Mouse (Mus musculus) left cerebral cortex, postnatal 36 days (tissue): ENCODE measurements around the gene Npcd. TPM values are rescaled to one million over a fixed set of nuclear protein-coding genes. Genes with fewer than 3 reads are reported as not detected.

ENCODE experiments used
- DNase-seq, 2 experiments: peaks; one replicate each; pipeline ENCODE4 v3.0.0; 2021 to 2022; ENCODE audit warnings: low spot score in 2 of 2, mixed read lengths in 1 of 2
- intact Hi-C: fragments of 180-260 bp; cut with DNase I; formaldehyde crosslinking; loops from one replicate; pipeline ENCODE4 v1.15.1; 2025
- total RNA-seq, 2 experiments: library from RNA; stranded (reverse); gene quantifications; 2 replicates each; pipeline ENCODE4 v1.2.3; 2021

The Npcd gene
- total RNA-seq, 2 experiments from 2014 or later = 17.3 to 19.1 TPM

DNA sequence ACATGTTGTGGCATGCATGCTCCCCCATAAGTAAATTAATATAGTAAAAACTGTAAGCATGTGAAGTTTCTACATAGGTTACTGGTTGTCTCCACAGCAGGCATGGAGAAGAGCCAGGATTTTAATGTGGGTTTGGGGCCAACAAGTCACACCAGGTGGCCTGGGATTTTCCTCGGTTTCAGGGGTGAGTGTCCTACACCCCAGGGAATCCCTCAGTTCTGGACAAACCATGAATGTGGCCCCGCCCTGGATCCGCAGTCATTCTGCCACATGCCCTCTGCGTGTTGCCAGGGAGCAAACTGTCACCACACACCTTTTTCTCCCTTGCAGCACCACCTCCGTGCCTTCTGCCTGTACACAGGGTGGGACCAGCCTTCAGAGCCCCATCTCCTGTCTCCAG is 25.4 kb downstream of the Npcd start:
- intact Hi-C loops = no loop called here

DNA sequence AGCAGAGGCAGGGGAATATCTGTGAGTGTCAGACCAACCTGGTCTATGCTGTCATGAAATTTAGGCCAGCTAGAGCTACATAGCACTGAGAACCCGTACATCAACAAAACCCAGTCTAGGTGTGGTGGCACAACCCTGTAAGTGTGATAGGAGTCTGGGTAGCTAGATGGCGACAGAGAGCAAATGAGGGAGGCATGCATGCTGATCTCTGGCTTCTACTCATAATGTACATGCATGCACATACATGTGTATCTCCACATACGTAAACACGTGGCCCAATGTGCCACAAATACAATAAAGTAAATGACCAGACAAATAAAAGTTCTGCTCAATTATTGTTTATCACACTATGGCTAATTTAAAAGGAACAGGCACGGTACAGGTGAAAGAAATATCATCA is 25.9 kb downstream of the Npcd start:
- DNase-seq = no peak
- intact Hi-C loops = no loop called here

More for the DNA sequence above, 25.4 kb downstream of the Npcd start:
- no peak for DNase-seq

DNA sequence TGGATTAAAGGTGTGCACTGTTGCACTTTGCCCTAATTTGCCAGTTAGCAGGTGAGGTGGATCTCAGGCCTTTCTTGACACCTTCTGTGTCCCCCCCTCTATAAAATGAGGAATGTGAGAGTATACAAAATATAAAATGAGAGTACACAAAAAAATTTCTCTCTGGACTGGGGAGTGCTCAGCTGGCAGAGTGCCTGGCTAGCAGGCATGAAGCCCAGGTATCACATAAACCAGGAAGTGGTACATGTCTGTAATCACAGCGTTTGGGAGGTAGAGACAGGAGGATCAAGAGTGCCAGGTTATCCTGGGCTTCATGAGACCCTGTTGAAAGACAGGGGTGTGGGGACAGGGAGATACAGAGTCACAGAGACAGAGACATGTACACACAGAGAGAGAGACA is 27.0 kb downstream of the Npcd start:
- intact Hi-C loops = no loop called here
- DNase-seq = no peak

DNA sequence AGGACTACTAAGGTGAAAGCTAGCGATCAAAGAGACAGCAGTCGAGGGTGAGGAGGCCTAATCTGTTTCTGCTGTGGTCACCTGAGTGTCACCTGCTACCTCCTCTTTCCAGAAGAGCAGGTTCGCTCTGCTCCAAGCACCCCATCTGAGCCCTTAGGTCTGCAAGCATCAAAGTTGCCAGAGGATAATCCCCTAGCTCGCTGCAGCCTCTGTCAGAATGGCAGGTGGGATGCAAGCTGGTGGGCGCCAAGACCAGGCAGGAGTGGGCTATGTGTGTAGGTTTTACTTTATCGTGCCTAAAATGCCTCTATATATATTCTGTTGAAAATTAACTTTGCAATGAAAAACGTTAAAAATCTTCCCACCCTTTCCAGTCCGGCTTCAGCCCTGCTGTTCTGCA is 28.8 kb downstream of the Npcd start:
- no peak for DNase-seq
- intact Hi-C loops = no loop called here

DNA sequence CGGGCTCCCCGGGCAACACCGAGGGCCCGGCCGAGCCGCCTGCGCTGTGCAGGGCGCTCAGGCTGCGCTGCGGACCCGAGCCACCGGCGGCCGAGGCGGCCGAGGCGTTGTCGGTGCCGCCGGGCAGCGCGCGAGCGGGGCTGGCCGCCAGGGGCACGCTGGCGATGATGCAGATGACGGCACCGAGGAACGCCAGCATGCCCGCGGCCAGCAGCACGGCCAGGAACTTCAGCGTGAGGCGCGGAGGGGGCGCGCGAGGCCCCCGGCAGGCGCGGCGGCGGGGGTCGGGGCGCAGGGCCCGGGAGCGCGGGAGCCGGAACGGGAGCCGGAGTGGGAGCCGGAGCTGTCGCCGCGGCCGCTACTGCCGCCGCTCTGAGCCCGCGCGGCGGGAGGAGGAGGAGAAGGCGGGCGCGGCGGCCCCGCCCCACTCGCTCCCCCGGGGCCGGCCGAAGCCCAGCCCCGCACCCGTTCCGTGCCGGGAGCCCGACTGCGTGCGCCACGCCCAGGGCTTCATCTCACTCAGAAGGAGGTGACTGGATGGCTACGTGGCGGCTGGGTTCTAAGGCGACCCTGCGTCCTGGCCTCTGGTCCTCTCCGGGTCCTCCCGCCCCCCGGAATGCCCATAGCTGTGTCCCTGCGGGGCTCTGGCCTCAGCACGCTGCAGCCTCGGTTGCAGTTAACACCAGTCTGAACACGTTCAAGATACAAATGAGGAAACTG is 29.5 kb downstream of the Npcd start, which contains the start of gene Nptxr:
TSS of gene Nptxr (minus strand) at position 415 of the 720 bp plus-strand sequence.
- intact Hi-C loops = no loop called here
- peak; percentile 74 to 86 for DNase-seq

DNA sequence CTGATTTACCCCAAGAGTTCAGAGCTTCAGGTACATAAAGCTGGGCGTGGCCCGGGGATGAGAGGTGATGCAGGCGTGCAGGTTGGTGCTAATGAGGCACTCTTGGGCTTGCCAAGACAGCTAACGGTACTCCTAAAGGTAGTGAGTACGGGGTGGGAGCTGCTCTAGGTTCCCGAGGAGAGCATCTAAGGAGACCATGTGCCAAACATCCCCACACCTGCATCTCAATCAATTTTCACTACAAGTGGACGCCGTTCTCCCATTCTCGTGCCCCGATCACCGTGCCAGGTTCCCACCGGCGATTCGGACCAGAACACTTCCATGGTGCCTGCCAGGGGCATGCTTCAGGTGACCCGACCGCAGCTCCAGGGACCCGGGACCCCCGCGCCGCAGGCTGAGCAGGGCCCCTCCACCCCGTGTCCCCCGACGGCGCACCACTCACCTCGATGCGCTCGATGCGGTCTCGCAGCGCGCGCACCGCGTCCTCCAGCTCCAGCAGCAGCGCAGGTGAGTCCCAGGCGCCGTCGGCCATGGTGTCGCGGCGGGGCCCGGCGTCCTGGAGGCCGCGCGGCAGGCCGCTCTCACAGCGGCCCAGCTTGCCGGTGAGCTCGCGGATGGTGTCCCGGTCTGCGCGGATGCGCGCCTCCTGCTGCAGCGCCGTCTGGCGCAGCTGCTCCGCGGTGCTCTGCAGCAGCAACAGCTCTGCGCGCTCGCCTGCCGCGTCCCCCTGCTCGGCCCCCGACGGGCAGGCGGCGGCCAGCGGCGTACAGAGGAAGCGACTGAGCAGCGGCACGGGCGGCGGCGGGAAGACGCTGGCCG is 30.3 kb downstream of the Npcd start:
- DNase-seq = peak in 1 of 2 experiments; percentile 68
- intact Hi-C loops = no loop called here

DNA sequence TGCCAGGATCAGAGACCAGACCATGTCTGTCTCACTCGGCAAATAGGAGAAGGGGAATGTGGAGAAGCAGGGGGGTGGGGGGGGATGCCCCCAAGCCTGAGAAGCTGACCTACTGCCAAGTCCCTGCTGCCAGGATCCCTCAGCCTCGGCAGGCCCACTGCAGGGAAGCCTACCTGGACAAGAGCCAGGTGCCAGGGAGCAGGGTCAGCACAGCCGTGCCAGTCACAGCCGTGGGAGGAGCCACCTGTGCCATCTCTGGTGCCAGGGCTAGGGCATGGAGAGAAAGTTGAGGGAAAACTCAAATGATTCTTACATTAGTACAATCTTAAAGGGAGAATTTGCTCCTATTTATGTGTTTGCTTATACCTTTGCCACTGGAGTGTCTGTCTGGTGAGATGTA is 31.7 kb downstream of the Npcd start:
- DNase-seq = no peak
- intact Hi-C loops = no loop called here

DNA sequence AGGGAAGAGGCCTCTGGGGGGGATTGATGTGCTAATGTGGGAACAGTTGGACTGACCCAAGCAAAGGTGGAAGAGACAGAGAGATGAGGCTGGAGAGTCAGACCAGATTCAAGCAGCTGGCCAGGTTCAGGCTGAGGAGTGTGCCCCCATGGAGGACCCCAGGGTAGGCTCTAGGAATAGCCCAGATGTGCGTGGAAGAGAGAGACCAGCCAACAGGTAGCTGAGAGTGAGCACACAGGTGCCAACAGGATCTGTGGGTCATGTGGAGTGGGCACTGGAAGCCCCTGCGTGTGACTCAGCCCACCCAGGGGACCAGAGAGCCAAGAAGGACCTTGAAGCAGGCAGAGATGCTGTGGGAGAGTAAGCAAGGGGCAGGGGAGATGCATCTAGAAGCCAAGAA is 32.4 kb downstream of the Npcd start:
- intact Hi-C loops = no loop called here
- no peak for DNase-seq

DNA sequence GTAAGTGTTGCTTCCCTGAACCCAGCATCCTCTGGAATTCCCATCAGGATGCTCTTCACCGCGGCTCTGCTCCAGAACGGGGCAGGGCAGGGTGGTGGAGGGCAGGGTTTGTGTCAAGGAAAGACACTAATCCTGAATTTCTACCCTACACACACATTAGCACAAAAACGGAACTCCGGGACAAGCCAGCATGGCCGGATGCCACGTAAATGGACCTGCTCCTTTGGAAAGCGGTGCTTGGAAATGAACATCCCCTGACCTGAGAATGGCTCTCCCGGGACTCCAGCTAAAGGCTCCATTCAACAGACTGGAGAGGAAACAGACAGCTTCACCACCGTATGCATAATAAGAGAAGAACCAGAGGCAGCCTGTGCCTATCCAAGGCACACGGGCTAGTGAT is 33.3 kb downstream of the Npcd start:
- intact Hi-C loops = no loop called here
- DNase-seq = no peak

DNA sequence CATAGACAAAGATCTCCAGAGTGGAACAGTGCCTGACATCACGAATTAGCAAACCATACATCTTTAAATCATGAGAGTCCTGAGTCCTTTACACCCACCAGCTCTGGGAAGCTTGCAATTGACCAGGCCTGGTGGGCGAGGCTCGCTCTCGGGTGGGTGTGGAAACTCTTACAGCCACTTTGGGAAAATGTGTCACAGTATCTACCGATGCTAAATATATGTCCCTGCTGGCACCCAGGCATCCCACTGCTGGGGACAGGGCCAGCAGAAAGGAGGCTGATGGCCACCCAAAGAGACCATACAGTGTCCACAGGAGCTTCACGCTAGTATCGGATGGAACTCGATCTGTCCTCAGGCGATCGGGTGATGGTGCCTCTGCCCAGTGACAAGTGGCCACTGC is 35.4 kb downstream of the Npcd start:
- intact Hi-C loops = no loop called here
- DNase-seq = peak in 1 of 2 experiments; percentile 67

DNA sequence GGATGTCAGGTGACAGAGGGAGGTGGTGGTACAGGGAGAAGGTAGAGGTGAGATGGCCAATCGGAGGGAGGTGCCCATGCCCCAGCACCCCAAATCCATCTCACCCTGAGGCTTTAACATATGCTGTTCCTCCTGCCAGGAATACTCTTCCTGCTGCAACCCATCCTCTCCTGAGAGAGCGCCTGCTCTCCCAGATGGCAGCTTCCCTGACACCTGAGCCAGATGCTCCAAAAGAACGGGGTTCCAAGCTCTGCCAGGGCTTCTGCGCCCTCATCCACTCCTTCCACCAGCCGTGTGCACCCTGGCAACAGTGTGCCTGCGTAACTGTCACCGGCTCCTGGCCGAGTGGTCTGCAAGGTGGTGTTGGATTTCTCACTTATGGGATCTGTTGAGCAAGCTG is 36.4 kb downstream of the Npcd start:
- no peak for DNase-seq
- intact Hi-C loops = loop anchor here (2.0 kb wide), 1 partner anchor 33 kb away; no protein-coding TSS in a partner anchor

DNA sequence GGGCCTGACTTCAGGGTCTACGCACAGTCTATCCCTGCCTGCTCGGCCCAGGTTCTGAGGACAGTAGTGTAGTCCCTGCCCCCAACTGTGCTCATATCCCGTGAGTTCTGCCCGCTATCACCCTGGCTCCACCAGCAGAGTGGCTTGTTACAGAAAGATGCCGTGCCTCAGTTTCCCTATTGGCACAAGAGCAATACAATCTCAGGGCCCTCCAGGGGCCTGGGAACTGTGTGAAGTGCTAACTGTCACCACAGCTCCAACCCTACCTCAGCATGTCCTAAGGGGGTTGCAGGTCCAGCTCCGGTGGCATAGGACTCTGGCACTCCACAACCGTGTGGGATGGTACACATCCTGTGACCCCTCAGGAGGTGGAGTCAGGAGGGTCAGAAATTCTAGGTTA is 36.9 kb downstream of the Npcd start:
- intact Hi-C loops = loop anchor here (2.0 kb wide), 1 partner anchor 32 kb away; no protein-coding TSS in a partner anchor
- DNase-seq = no peak

DNA sequence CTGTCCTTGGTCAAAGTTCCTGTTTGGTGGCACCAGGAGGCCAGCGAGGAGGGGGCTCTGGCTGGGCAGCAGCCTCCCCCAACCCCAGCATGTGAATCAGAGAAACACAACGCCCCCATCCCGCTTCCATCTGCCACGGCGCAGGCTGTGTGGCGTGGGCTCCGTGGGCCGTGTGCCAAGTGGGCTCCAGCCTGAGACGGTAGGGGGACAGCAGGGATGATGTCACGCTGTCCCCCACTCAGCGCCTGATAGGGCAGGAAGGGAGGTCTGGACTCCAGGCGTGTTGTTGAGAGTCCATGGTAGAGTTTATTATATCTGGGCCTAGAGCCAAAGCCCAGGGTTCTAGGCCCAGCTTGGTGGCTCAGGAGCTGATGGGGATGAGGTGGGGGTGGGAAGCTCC is 37.8 kb downstream of the Npcd start:
- DNase-seq = peak; percentile 79 to 80
- intact Hi-C loops = loop anchor here (2.0 kb wide), 1 partner anchor 31 kb away; no protein-coding TSS in a partner anchor

DNA sequence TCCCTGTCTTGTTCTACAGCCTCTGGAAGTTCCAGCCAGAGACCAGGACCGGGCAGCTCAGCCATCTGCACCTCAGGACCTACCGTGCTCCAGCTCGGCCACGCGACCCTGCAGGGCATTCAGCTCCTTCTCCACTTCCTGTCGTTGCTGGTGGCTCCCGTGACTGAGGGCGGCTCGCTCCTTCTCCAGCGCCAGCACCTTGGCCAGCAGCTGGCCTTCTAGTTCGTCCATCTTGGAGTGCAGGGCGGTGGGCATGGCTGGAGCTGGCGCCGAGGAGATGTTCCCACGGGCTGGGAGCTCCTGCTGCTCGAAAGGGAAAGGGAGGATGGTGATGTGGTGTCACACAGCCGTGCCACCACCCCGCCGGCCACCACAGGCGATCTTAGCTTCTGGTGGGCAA is 39.9 kb downstream of the Npcd start:
- intact Hi-C loops = no loop called here
- no peak for DNase-seq

DNA sequence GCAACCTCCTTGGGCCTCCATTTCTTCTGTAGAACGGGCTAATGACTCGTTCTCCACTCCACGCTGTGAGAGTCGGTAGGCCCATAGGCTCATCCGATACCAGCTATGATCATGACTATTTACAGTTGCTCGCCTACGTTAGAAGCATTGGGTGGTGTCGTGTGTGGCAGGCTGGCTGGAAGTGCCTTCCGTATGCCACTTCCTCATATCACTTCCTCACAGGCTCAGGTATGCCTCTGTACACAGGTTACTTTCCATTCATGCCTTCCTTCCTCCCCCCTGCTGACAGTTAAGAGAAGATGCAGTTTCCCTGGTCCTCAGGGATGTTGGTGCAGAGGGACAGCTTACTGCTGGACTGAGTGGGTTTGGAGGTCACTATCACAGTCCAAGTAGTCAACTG is 41.0 kb downstream of the Npcd start:
- no peak for DNase-seq
- intact Hi-C loops = no loop called here

DNA sequence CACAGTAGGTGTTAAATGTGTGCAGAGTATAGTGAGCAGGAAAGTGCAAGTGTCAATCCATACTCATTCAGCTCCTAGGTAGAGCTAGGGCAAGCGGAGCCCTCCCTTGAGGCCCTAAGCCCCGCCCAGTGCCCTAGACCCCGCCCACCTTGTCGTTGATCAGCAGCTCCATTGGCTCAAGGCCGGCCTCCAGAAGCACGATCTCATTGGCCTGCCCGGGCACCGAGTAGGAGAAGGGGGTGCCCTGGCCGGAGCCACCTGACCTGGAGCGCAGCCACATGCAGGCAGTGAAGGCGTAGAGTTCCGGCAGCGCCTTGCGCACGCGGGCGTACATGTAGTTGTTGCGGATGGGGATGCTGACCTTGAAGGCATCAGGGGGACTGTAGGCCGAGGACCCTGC is 41.6 kb downstream of the Npcd start:
- intact Hi-C loops = no loop called here
- no peak for DNase-seq

DNA sequence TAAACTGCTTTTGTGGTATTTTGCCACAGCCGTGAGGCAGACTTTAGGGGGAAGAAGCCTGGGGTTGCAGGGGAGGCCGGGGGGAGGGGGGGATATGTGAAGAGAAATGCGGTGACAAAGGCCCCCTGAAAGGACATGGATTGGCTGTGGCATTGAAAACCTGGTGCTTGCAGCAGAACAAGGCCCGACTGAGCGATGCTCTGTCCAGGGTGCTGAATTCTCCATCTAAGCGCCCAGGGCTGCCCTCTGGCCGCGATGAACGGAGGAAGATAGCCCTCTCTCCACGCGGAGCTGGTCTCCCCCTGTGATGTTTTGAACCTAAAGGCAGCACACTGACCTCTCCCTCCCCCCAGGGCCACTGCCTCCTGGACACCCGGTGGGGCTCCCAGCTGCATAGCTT is 42.5 kb downstream of the Npcd start:
- intact Hi-C loops = no loop called here

DNA sequence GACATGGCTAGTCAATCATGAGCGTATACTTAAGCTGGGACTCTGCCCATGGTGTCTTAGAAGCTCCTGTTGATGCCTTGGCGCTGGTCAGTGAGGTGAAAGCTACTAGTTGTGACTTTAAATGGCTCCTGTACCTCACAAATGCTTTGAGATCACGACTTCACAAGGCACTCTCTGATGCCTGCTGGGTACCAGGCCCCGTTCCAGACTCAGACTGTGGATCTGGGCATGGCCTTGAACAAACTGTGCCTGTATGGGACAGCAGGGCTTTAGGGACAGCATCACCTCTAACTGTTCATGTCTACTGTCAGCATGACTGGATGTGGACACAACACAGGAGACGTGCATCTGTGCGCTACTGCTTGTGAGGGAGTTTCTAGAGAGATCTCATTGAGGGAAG is 43.1 kb downstream of the Npcd start:
- intact Hi-C loops = no loop called here
- no peak for DNase-seq

More for the DNA sequence above, 42.5 kb downstream of the Npcd start:
- DNase-seq = no peak

DNA sequence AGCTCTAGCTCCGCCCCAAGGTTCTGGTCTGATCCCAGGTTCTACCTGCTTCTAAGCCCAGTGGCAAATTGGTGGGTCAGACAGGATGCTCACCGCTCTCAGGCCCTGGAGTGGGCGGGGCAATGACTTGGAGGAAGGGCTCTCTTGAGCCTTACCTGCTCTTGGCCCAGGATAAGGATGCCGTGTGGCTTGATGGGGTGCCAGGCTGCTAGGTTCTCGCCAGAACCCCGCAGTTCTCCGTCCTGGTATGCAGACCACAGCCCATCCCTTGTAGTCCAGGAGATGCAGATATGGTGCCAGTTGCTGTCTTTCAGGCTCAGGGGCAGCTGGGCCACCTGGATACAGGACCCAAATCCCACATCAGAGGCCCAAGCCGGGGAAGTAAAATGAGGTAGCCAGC is 43.9 kb downstream of the Npcd start:
- no peak for DNase-seq
- intact Hi-C loops = no loop called here

DNA sequence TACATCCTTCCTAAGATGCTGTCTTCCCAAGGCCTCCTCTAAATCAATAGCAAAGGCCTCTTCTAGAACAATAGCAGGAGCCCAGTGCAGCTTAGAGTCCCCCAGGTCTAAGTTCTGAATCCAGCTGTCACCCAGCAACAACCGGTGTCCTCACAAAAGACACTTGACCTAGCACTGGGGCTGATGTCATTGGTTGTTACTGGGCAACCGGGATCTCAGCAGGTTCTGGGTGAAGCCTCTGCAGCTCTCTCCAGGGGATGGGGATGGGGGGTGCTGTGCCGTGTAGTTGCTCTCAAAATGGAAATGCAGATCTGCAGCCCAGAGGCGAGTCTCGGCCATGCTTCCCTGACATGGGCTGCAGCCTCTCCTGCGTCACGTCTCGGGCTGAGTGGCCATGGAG is 46.2 kb downstream of the Npcd start:
- intact Hi-C loops = no loop called here
- no peak for DNase-seq

DNA sequence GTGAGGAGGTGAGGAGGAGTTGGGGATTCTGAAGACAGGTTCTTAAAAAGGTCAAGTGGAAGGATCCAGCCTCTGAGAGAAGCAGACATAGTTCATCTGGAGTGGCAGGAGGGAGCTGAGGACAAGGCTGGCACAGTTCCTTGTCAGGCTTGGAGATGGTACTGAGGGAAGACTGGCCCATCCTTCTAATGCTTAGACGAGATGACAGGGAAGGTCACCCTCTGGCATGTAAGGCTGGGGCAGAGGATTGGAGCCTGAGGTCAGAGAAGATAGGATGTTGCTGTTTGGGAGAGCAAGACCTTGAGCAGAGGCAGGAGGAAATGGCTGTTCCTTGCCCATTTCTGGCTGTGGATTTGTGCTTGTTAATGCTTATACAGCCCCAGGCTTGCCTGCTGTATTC is 49.0 kb downstream of the Npcd start:
- intact Hi-C loops = no loop called here
- DNase-seq = no peak
